Mouse (Mus musculus) embryonic facial prominence, embryonic 14.5 days (tissue): Measurements from ENCODE around the gene Gpr4. TPM values are rescaled to one million over a fixed set of nuclear protein-coding genes. Genes with fewer than 3 reads are reported as not detected.

Experiments used
- ATAC-seq: fragments of 200-750 bp; cut with Nextera tagmentation; 2 replicates; pipeline ENCODE4 v1.8.0; 2017; ENCODE audit warnings: low read depth, moderate number of reproducible peaks, moderate TSS enrichment
- DNase-seq: peaks from one replicate; pipeline ENCODE4 v3.0.0-alpha.2; 2015; ENCODE audit warnings: low spot score
- H3K27ac ChIP-seq: fragments of 300-500 bp; sonication (generic); replicated peaks from 2 replicates; pipeline ENCODE4 v1.5.1; 2014; ENCODE audit warnings: low read depth, mild to moderate bottlenecking, low read length, moderate library complexity
- H3K27me3 ChIP-seq: fragments of 300-500 bp; sonication (generic); replicated peaks from 2 replicates; pipeline ENCODE4 v1.6.1; 2014; ENCODE audit warnings: low read length; ENCODE audit not compliant: control insufficient read depth, insufficient read depth
- H3K36me3 ChIP-seq: fragments of 300-500 bp; sonication (generic); 2 replicates; pipeline ENCODE4 v1.6.1; 2014; ENCODE audit warnings: low read length, mixed read lengths; ENCODE audit not compliant: control insufficient read depth, insufficient read depth
- H3K4me1 ChIP-seq: fragments of 300-500 bp; sonication (generic); 2 replicates; pipeline ENCODE4 v1.6.1; 2014; ENCODE audit warnings: antibody characterized with exemption, low read length; ENCODE audit not compliant: control insufficient read depth, insufficient read depth
- H3K4me2 ChIP-seq: fragments of 300-500 bp; sonication (generic); 2 replicates; pipeline ENCODE4 v1.6.1; 2014; ENCODE audit warnings: low read depth, mild to moderate bottlenecking, low read length, moderate library complexity, mixed read lengths
- H3K4me3 ChIP-seq: fragments of 300-500 bp; sonication (generic); 2 replicates; pipeline ENCODE4 v1.5.1; 2014; ENCODE audit warnings: low read depth, mild to moderate bottlenecking, low read length
- H3K9ac ChIP-seq: fragments of 300-500 bp; sonication (generic); 2 replicates; pipeline ENCODE4 v1.6.1; 2014; ENCODE audit warnings: low read depth, mild to moderate bottlenecking, low read length, moderate library complexity, mixed read lengths
- H3K9me3 ChIP-seq: fragments of 300-500 bp; sonication (generic); 2 replicates; pipeline ENCODE4 v1.6.1; 2016; ENCODE audit warnings: low read length; ENCODE audit not compliant: control insufficient read depth
- WGBS: fragments of 180-500 bp; shearing (Covaris S2); extraction: QIAGEN DNeasy Blood & Tissue Kit; methylation state at CpG from one replicate; pipeline ENCODE4 v1.1.7; 2014; 5-methylcytosine and 5-hydroxymethylcytosine counted together
- polyA plus RNA-seq: library from polyadenylated mRNA; unstranded; fragments of >200 nt; fragmentation: Nextera tagmentation; extraction: Ambion mirVana; gene quantifications from 2 replicates; pipeline ENCODE4 v1.2.1, GENCODE M21; 2014

Gpr4 gene
- polyA plus RNA-seq, 1 experiment from 2014 or later, result 1.7 TPM

DNA sequence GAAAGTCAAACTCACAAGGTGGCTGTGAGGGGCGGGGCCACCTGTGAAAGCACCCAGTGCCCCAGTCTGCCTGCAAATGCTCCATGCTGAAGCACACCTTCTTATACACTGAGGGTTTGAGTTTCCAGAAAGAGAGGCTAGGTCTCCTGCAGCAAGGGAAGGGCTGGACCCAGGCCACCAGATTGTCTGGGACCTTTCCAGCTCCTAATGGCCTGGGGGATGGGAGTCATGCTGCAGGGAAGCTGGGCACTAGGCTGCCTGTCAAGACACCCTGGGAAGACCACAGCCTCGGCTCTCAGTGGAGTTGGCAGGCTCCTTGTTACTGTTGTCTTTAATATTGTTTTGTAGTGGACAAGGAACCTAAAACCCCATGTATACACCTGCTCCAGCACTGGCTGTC lies 24.1 kb downstream of the Gpr4 start:
- Histone ChIP-seq H3K4me1 (no peaks in the 10 kb centered on the region), H3K9me3 (no peaks in the 10 kb centered on the region), H3K27ac (no peak overlapping the region), H3K4me3 (no peak overlapping the region), H3K36me3 (no peaks in the 10 kb centered on the region), H3K27me3 (no peaks in the 10 kb centered on the region), H3K4me2 (no peak overlapping the region), H3K9ac (no peak overlapping the region)
- no peak for ATAC-seq
- no peak for DNase-seq
- WGBS, result 74% methylated on average over 2 of the region's 2 CpGs

GRCm38 (mm10) chr7:19238344-19238743 lies 26.0 kb downstream of the Gpr4 start:
- no peak overlapping the region for H3K4me2 ChIP-seq
- no peak overlapping the region for H3K27ac ChIP-seq
- DNase-seq (no peak), ATAC-seq (no peak)
- H3K27me3 ChIP-seq, result no peaks in the 10 kb centered on the region
- H3K4me1 ChIP-seq, result no peaks in the 10 kb centered on the region
- no peak overlapping the region for H3K9ac ChIP-seq
- 95% methylated on average over 4 of the region's 4 CpGs for WGBS
- no peak overlapping the region for H3K4me3 ChIP-seq
- no peaks in the 10 kb centered on the region for H3K36me3 ChIP-seq
- H3K9me3 ChIP-seq, result no peaks in the 10 kb centered on the region

GRCm38 (mm10) chr7:19239423-19239822 lies 27.1 kb downstream of the Gpr4 start:
- no peaks in the 10 kb centered on the region for H3K36me3 ChIP-seq
- H3K9me3 ChIP-seq, result no peaks in the 10 kb centered on the region
- ATAC-seq, result peak; percentile 92
- H3K9ac ChIP-seq, result no peak overlapping the region
- no peaks in the 10 kb centered on the region for H3K27me3 ChIP-seq
- no peak overlapping the region for H3K27ac ChIP-seq
- no peaks in the 10 kb centered on the region for H3K4me1 ChIP-seq
- H3K4me2 ChIP-seq, result no peak overlapping the region
- no peak overlapping the region for H3K4me3 ChIP-seq
- DNase-seq, result peak; percentile 89
- WGBS, result 0% methylated on average over 1 of the region's 1 CpGs

DNA sequence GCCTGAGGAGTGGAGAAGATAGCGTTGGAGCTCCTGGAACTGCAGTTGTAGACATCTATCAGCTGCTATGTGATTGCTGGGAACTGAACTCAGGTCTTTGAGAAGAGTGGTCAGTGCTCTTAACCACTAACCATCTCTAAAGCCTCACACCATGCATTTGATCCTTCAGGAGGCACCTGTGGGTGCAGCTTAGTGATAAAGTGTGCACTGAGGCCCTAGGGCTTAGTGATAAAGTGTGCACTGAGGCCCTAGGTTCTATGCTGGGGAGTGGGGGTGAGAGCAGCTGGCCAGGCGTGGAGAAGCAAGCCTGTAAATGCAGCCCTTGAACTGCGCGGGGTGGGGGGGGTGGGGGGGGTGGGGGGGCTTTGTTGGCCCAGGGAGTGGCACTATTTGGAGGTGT lies 27.6 kb downstream of the Gpr4 start:
- Histone ChIP-seq H3K4me2 (no peak overlapping the region), H3K36me3 (peaks cover 3% of the 10 kb centered on the region; the same call in 1 of the 2 replicates), H3K27me3 (no peaks in the 10 kb centered on the region), H3K27ac (no peak overlapping the region), H3K4me3 (no peak overlapping the region), H3K9ac (no peak overlapping the region), H3K9me3 (no peaks in the 10 kb centered on the region), H3K4me1 (no peaks in the 10 kb centered on the region)
- ATAC-seq, result no peak
- DNase-seq, result no peak
- 59% methylated on average over 1 of the region's 4 CpGs for WGBS

DNA sequence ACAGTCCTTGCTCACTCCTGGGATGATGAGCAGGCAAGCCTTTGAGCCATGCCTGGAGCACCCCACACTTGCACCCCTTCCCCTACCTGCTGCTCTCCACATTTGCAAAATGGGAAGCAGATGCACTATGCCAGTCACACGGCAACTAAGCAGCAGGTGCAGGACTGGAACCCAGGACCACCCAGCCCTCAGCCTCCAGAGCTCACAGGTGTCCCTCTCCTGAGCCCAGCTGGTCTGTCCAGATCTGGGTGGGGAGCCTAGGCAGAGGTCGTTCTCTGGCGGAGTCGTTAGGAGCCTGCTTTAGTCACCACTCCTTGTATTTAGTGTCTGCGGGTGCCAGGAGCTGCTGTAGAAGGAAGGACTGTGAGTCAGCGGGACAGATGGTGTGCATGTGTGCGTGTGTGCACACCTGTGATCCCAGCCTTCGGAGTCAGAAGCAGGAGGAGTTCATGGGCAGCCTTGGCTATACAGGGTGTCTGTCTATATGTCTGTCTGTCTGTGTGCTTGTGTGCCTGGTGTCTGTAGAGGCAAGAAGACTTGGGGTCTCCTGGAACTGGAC lies 28.6 kb downstream of the Gpr4 start:
- Histone ChIP-seq H3K4me2 (no peak overlapping the region), H3K36me3 (peaks cover 13% of the 10 kb centered on the region; the same call in 1 of the 2 replicates), H3K27me3 (no peaks in the 10 kb centered on the region), H3K4me1 (no peaks in the 10 kb centered on the region), H3K27ac (no peak overlapping the region), H3K4me3 (no peak overlapping the region), H3K9ac (no peak overlapping the region), H3K9me3 (no peaks in the 10 kb centered on the region)
- 89% methylated on average over 8 of the region's 8 CpGs for WGBS
- DNase-seq, result no peak
- no peak for ATAC-seq

DNA sequence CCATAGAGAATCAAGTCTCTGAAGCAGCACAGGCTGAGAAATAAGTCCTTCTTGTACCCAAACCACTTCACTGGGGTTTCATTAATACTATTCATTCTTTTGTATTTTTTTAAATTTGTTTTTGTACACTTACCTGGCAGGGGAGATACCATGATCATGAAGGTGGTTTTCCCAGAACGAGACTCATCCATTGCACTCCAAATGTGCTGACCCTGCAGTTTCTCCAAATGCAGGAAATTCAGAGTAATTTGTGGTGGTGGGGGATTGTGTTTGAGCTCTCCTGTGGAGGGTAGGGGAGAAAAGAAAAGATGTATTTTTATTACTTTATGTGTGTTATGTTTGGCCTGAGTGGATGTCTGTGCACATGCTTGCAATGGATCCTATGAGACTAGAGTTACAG lies 29.7 kb downstream of the Gpr4 start:
- ATAC-seq (no peak), DNase-seq (no peak)
- no peak overlapping the region for H3K9ac ChIP-seq
- WGBS, result 79% methylated on average over 1 of the region's 1 CpGs
- peaks cover 17% of the 10 kb centered on the region; the same call in 1 of the 2 replicates for H3K36me3 ChIP-seq
- no peak overlapping the region for H3K4me2 ChIP-seq
- H3K27me3 ChIP-seq, result no peaks in the 10 kb centered on the region
- no peaks in the 10 kb centered on the region for H3K9me3 ChIP-seq
- H3K4me3 ChIP-seq, result no peak overlapping the region
- no peak overlapping the region for H3K27ac ChIP-seq
- H3K4me1 ChIP-seq, result no peaks in the 10 kb centered on the region

DNA sequence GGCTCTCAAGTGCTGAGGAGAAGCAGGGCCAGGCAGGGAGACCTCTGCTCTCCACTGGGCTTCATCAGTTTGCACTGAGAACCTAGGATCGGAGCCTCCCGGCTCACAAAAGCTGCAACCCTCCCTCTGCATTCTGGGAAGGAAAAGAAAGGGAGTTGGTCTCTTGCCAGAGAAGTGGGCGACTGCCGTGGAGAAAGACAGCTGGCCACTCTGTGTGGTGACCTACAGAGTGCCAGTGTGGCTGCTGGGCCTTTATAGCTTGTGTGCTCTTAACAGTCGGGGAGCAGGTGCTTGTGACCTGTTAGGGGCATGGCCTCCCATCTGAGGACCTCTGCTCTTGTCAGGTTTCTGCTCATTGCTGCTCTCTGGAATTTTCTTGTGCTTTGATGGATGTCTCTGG lies 31.5 kb downstream of the Gpr4 start:
- no peaks in the 10 kb centered on the region for H3K9me3 ChIP-seq
- H3K27me3 ChIP-seq, result no peaks in the 10 kb centered on the region
- H3K4me1 ChIP-seq, result no peaks in the 10 kb centered on the region
- H3K36me3 ChIP-seq, result peaks cover 17% of the 10 kb centered on the region; the same call in 1 of the 2 replicates
- ATAC-seq (no peak), DNase-seq (no peak)
- no peak overlapping the region for H3K27ac ChIP-seq
- 81% methylated on average over 5 of the region's 5 CpGs for WGBS
- H3K4me2 ChIP-seq, result no peak overlapping the region
- H3K4me3 ChIP-seq, result no peak overlapping the region
- no peak overlapping the region for H3K9ac ChIP-seq

DNA sequence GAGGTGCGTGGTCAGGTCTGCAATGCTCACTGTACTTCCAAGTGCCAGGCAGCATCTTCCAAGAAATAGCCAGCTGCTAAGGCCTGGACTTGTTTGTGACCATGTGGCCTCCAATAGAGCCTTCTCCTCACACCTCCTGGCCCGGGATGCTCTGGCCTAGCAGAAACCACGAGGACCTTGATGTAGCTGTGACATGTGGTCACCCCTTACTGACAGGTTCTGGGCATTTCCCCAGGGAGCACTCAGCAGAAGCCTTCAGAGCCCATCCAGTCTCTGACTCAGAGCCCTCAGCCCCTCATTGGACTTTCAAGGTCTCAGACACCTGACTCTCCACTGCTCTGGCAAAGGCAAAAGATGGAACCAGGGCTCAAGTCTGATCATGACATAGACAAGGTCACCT lies 32.7 kb downstream of the Gpr4 start:
- Histone ChIP-seq H3K4me1 (no peaks in the 10 kb centered on the region), H3K9ac (no peak overlapping the region), H3K36me3 (peaks cover 17% of the 10 kb centered on the region; the same call in 1 of the 2 replicates), H3K27me3 (no peaks in the 10 kb centered on the region), H3K4me2 (no peak overlapping the region), H3K27ac (no peak overlapping the region), H3K4me3 (no peak overlapping the region), H3K9me3 (no peaks in the 10 kb centered on the region)
- WGBS, result 83% methylated on average over 3 of the region's 3 CpGs
- ATAC-seq (no peak), DNase-seq (no peak)

- H3K4me1 ChIP-seq, result no peaks in the 10 kb centered on the region
- H3K9ac ChIP-seq, result no peak overlapping the region
- H3K4me3 ChIP-seq, result no peak overlapping the region
- H3K4me2 ChIP-seq, result no peak overlapping the region
- H3K36me3 ChIP-seq, result peaks cover 17% of the 10 kb centered on the region; the same call in 1 of the 2 replicates
- H3K9me3 ChIP-seq, result no peaks in the 10 kb centered on the region
- no peak overlapping the region for H3K27ac ChIP-seq
- no peaks in the 10 kb centered on the region for H3K27me3 ChIP-seq
- no peak for DNase-seq
- no peak for ATAC-seq
- 100% methylated on average over 1 of the region's 1 CpGs for WGBS
These were observed 34.5 kb downstream of the Gpr4 start for GRCm38 (mm10) chr7:19246855-19247254.
